Mouse (Mus musculus) CH12.LX (cell line): ENCODE measurements around the gene Ankrd35. TPM values are rescaled to one million over a fixed set of nuclear protein-coding genes. Genes with fewer than 3 reads are reported as not detected.

Experiments used
- DNase-seq: peaks from one replicate; pipeline ENCODE4 v3.0.0-alpha.2; 2013; ENCODE audit errors: extremely low read depth
- H3K27ac ChIP-seq: 2 replicates; pipeline ENCODE4 v1.5.1; 2012; ENCODE audit warnings: low read depth, mild to moderate bottlenecking, control low read depth, moderate library complexity; ENCODE audit not compliant: insufficient read depth
- H3K27me3 ChIP-seq: replicated peaks from 2 replicates; pipeline ENCODE3; 2012; ENCODE audit warnings: inconsistent platforms
- H3K36me3 ChIP-seq, 2 experiments: replicated peaks in 1 of 2; 2 replicates each; pipeline versions ENCODE3 to v1.6.1; 2012; ENCODE audit warnings: inconsistent platforms in 1 of 2, low read length in 1 of 2, mild to moderate bottlenecking in 1 of 2, mixed read lengths in 1 of 2, moderate library complexity in 1 of 2; ENCODE audit not compliant: control insufficient read depth in 1 of 2, insufficient read depth in 1 of 2
- H3K4me1 ChIP-seq, 2 experiments: 2 replicates each; pipeline ENCODE4 v1.6.1; 2012; ENCODE audit warnings: inconsistent platforms in 1 of 2, moderate library complexity in 1 of 2; ENCODE audit not compliant: insufficient read depth in 2 of 2, control insufficient read depth in 1 of 2
- H3K4me2 ChIP-seq: 2 replicates; pipeline ENCODE4 v1.6.1; 2012; ENCODE audit warnings: low read depth, mild to moderate bottlenecking, control low read depth; ENCODE audit not compliant: poor library complexity, insufficient read depth, severe bottlenecking
- H3K4me3 ChIP-seq, 3 experiments: fragments of 150-350 bp in 1 of 3; sonication (generic) in 1 of 3; replicated peaks in 1 of 3; 2 replicates each; pipeline versions ENCODE3 to v1.5.1; 2011 to 2012; ENCODE audit warnings: low read depth in 2 of 3, low read length in 2 of 3, mild to moderate bottlenecking in 2 of 3, moderate library complexity in 2 of 3, control low read depth in 1 of 3, improper control_type of control experiment in 1 of 3, inconsistent platforms in 1 of 3, mixed read lengths in 1 of 3; ENCODE audit not compliant: poor library complexity in 1 of 3
- H3K79me2 ChIP-seq: replicated peaks from 2 replicates; pipeline ENCODE4 v1.6.1; 2012; ENCODE audit warnings: mild to moderate bottlenecking, moderate library complexity; ENCODE audit not compliant: control insufficient read depth, poor library complexity, insufficient read depth, severe bottlenecking; ENCODE audit errors: extremely low read depth
- H3K9ac ChIP-seq: 2 replicates; pipeline ENCODE4 v1.6.1; 2012; ENCODE audit warnings: low read depth, mild to moderate bottlenecking, control low read depth, moderate library complexity; ENCODE audit not compliant: insufficient read depth
- H3K9me3 ChIP-seq: replicated peaks from 2 replicates; pipeline ENCODE3; 2012; ENCODE audit warnings: low read length, inconsistent platforms, mixed read lengths
- CHD1 ChIP-seq: IDR thresholded peaks from 2 replicates; pipeline ENCODE4 v1.6.1; 2012; ENCODE audit warnings: low read depth, low read length, improper control_type of control experiment, inconsistent platforms
- CHD2 ChIP-seq: IDR thresholded peaks from 2 replicates; pipeline ENCODE4 v1.6.1; 2011; ENCODE audit warnings: low read length, improper control_type of control experiment
- E2F4 ChIP-seq: IDR thresholded peaks from 2 replicates; pipeline ENCODE4 v1.6.1; 2011; ENCODE audit warnings: low read depth, low read length, improper control_type of control experiment; ENCODE audit not compliant: insufficient replicate concordance
- ELF1 ChIP-seq: IDR thresholded peaks from 2 replicates; pipeline ENCODE4 v1.6.1; 2014; ENCODE audit warnings: low read depth, mild to moderate bottlenecking, inconsistent platforms, low read length, improper control_type of control experiment
- EP300 ChIP-seq: IDR thresholded peaks from 2 replicates; pipeline ENCODE4 v1.6.1; 2011; ENCODE audit warnings: low read length, improper control_type of control experiment
- ETS1 ChIP-seq: conservative IDR thresholded peaks from 2 replicates; pipeline ENCODE4 v1.6.1; 2012; ENCODE audit warnings: low read depth, mild to moderate bottlenecking, inconsistent platforms, low read length, improper control_type of control experiment, moderate library complexity
- GABPA ChIP-seq: IDR thresholded peaks from 2 replicates; pipeline ENCODE4 v1.6.1; 2012; ENCODE audit warnings: low read depth, low read length, improper control_type of control experiment, inconsistent platforms; ENCODE audit not compliant: insufficient replicate concordance
- HCFC1 ChIP-seq: IDR thresholded peaks from 2 replicates; pipeline ENCODE4 v1.6.1; 2012; ENCODE audit warnings: low read depth, mild to moderate bottlenecking, inconsistent platforms, low read length, improper control_type of control experiment
- IRF4 ChIP-seq: IDR thresholded peaks from 2 replicates; pipeline ENCODE4 v1.6.1; 2014; ENCODE audit warnings: low read depth, mild to moderate bottlenecking, inconsistent platforms, low read length, improper control_type of control experiment
- JUN ChIP-seq: IDR thresholded peaks from 2 replicates; pipeline ENCODE4 v1.6.1; 2011; ENCODE audit warnings: low read depth, mild to moderate bottlenecking, low read length, improper control_type of control experiment, moderate library complexity; ENCODE audit not compliant: insufficient read depth
- MAFK ChIP-seq: IDR thresholded peaks from 2 replicates; pipeline ENCODE4 v1.6.1; 2011; ENCODE audit warnings: low read length, improper control_type of control experiment; ENCODE audit not compliant: insufficient replicate concordance
- MAZ ChIP-seq: IDR thresholded peaks from 2 replicates; pipeline ENCODE4 v1.6.1; 2012; ENCODE audit warnings: low read depth, mild to moderate bottlenecking, inconsistent platforms, low read length, improper control_type of control experiment, moderate library complexity
- MEF2A ChIP-seq: IDR thresholded peaks from 2 replicates; pipeline ENCODE4 v1.6.1; 2014; ENCODE audit warnings: low read depth, mild to moderate bottlenecking, inconsistent platforms, low read length, improper control_type of control experiment, borderline replicate concordance
- MXI1 ChIP-seq: IDR thresholded peaks from 2 replicates; pipeline ENCODE4 v1.6.1; 2011; ENCODE audit warnings: mild to moderate bottlenecking, low read depth, low read length, improper control_type of control experiment
- NELFE ChIP-seq: IDR thresholded peaks from 2 replicates; pipeline ENCODE4 v1.6.1; 2011; ENCODE audit warnings: low read depth, low read length, improper control_type of control experiment
- NRF1 ChIP-seq: IDR thresholded peaks from 2 replicates; pipeline ENCODE4 v1.6.1; 2014; ENCODE audit warnings: low read depth, mild to moderate bottlenecking, inconsistent platforms, low read length, improper control_type of control experiment, moderate library complexity
- PAX5 ChIP-seq: IDR thresholded peaks from 2 replicates; pipeline ENCODE4 v1.6.1; 2012; ENCODE audit warnings: low read length, inconsistent platforms, mixed read lengths
- POLR2A ChIP-seq: IDR thresholded peaks from 2 replicates; pipeline ENCODE4 v1.6.1; 2011; ENCODE audit warnings: low read depth, mild to moderate bottlenecking, improper control_type of control experiment, low read length
- POLR2AphosphoS2 ChIP-seq: IDR thresholded peaks from 2 replicates; pipeline ENCODE4 v1.6.1; 2011; ENCODE audit warnings: low read depth, low read length, improper control_type of control experiment
- RAD21 ChIP-seq: IDR thresholded peaks from 2 replicates; pipeline ENCODE4 v1.6.1; 2011; ENCODE audit warnings: low read depth, mild to moderate bottlenecking, low read length, improper control_type of control experiment, moderate library complexity
- RCOR1 ChIP-seq: conservative IDR thresholded peaks from 2 replicates; pipeline ENCODE4 v1.6.1; 2012; ENCODE audit warnings: low read depth, mild to moderate bottlenecking, inconsistent platforms, low read length, improper control_type of control experiment
- SIN3A ChIP-seq: IDR thresholded peaks from 2 replicates; pipeline ENCODE4 v1.6.1; 2012; ENCODE audit warnings: low read length, improper control_type of control experiment, inconsistent platforms
- TBP ChIP-seq: conservative IDR thresholded peaks from 2 replicates; pipeline ENCODE4 v1.6.1; 2011; ENCODE audit warnings: low read depth, low read length, improper control_type of control experiment
- TCF12 ChIP-seq: IDR thresholded peaks from 2 replicates; pipeline ENCODE4 v1.6.1; 2014; ENCODE audit warnings: low read depth, mild to moderate bottlenecking, inconsistent platforms, low read length, improper control_type of control experiment
- UBTF ChIP-seq: IDR thresholded peaks from 2 replicates; pipeline ENCODE4 v1.6.1; 2012; ENCODE audit warnings: low read depth, mild to moderate bottlenecking, inconsistent platforms, low read length, improper control_type of control experiment, moderate library complexity
- USF1 ChIP-seq: IDR thresholded peaks from 2 replicates; pipeline ENCODE4 v1.6.1; 2014; ENCODE audit warnings: low read depth, mild to moderate bottlenecking, inconsistent platforms, low read length, improper control_type of control experiment
- USF2 ChIP-seq: conservative IDR thresholded peaks from 2 replicates; pipeline ENCODE4 v1.6.1; 2011; ENCODE audit warnings: low read depth, low read length, improper control_type of control experiment
- ZC3H11A ChIP-seq: IDR thresholded peaks from 2 replicates; pipeline ENCODE4 v1.6.1; 2012; ENCODE audit warnings: low read depth, mild to moderate bottlenecking, inconsistent platforms, low read length, improper control_type of control experiment
- ZKSCAN1 ChIP-seq: IDR thresholded peaks from 2 replicates; pipeline ENCODE4 v1.6.1; 2012; ENCODE audit warnings: low read depth, inconsistent platforms, low read length, improper control_type of control experiment, borderline replicate concordance
- ZMIZ1 ChIP-seq: IDR thresholded peaks from 2 replicates; pipeline ENCODE4 v1.6.1; 2012; ENCODE audit warnings: low read depth, mild to moderate bottlenecking, inconsistent platforms, low read length, improper control_type of control experiment
- dilution Hi-C: fragments of 300-500 bp; cut with MboI; formaldehyde crosslinking; loops from 2 replicates; pipeline ENCODE4 v1.14.3; 2020; ENCODE audit warnings: low sequenced_read_pairs; ENCODE audit not compliant: extremely low pct_unique_long_range_greater_than_20kb, extremely low pct_ligation_motif_present
- in situ Hi-C: fragments of 300-500 bp; cut with MboI; formaldehyde crosslinking; loops from 3 replicates; pipeline ENCODE4 v1.14.3; 2019; ENCODE audit warnings: low sequenced_read_pairs, low pct_ligation_motif_present, low pct_unique_long_range_greater_than_20kb, mixed read lengths
- polyA plus RNA-seq: library from polyadenylated mRNA; unstranded; fragments of >175 nt; gene quantifications from 2 replicates; pipeline ENCODE4 v1.2.1, GENCODE M21; 2012; ENCODE audit warnings: low read depth; ENCODE audit not compliant: insufficient read length
- total RNA-seq, 2 experiments: library from RNA; depleted of rRNA; stranded (reverse); fragments of 300-350 nt in 1 of 2; fragments of >200 nt in 1 of 2; gene quantifications; 2 replicates each; pipeline ENCODE4 v1.2.3; 2012 to 2014

The Ankrd35 gene
- total and polyA plus RNA-seq, 3 experiments, result 0.78 to 11.2 (median 1.9) TPM

GRCm38 (mm10) chr3:96680269-96680956 lies 10.5 kb downstream of the Ankrd35 start:
- dilution Hi-C loops (no loop called here), in situ Hi-C loops (no loop called here)
- no peak overlapping the region for H3K4me3 ChIP-seq
- H3K79me2 ChIP-seq, result no peaks in the 10 kb centered on the region
- H3K4me1 ChIP-seq, result peaks cover 45 to 84% of the 10 kb centered on the region in 2 experiments
- peak; percentile 57 for DNase-seq
- H3K9ac ChIP-seq, result no peak overlapping the region
- H3K36me3 ChIP-seq, result peaks cover 3 to 5% of the 10 kb centered on the region in 2 experiments
- H3K27ac ChIP-seq, result no peak overlapping the region
- TF ChIP-seq MAZ (no peak), NELFE (no peak), PAX5 (no peak), ETS1 (0 out of 2 replicates have a peak, but pooled peaks have one; percentile 23), IRF4 (no peak), CHD2 (no peak), RCOR1 (no peak), E2F4 (no peak), UBTF (no peak), SIN3A (no peak), NRF1 (no peak), ZC3H11A (no peak), MEF2A (peak; percentile 40; the same call in 1 of the 2 replicates), TCF12 (peak; percentile 39; the same call in 1 of the 2 replicates), USF2 (no peak), RAD21 (no peak), HCFC1 (no peak), MXI1 (no peak), ELF1 (no peak)
- H3K4me2 ChIP-seq, result no peak overlapping the region
- H3K9me3 ChIP-seq, result no peaks in the 10 kb centered on the region
- H3K27me3 ChIP-seq, result no peaks in the 10 kb centered on the region

- Histone ChIP-seq H3K4me1 (peaks cover 43 to 73% of the 10 kb centered on the region in 2 experiments), H3K4me3 (no peak overlapping the region), H3K9ac (peak overlapping the region; percentile 39), H3K36me3 (peaks cover 3 to 5% of the 10 kb centered on the region in 2 experiments), H3K27me3 (no peaks in the 10 kb centered on the region), H3K4me2 (peak overlapping the region; percentile 76), H3K9me3 (no peaks in the 10 kb centered on the region), H3K79me2 (no peaks in the 10 kb centered on the region), H3K27ac (peak overlapping the region; percentile 91)
- in situ Hi-C loops, result no loop called here
- DNase-seq, result peak; percentile 55
- dilution Hi-C loops, result no loop called here
- TF ChIP-seq UBTF, result no peak
- TF ChIP-seq TBP, result no peak
- peak; percentile 58; the same call in 1 of the 2 replicates for TF ChIP-seq SIN3A
- no peak for TF ChIP-seq ZC3H11A
- TF ChIP-seq ETS1, result peak; percentile 45; the same call in 1 of the 2 replicates
- no peak for TF ChIP-seq POLR2AphosphoS2
- no peak for TF ChIP-seq PAX5
- TF ChIP-seq IRF4, result peak; percentile 78
- no peak for TF ChIP-seq JUN
- 0 out of 2 replicates have a peak, but pooled peaks have one; percentile 38 for TF ChIP-seq ZMIZ1
- no peak for TF ChIP-seq CHD1
- no peak for TF ChIP-seq USF2
- no peak for TF ChIP-seq ZKSCAN1
- 0 out of 2 replicates have a peak, but pooled peaks have one; percentile 32 for TF ChIP-seq MAFK
- TF ChIP-seq CHD2, result peak; percentile 74
- TF ChIP-seq RCOR1, result no peak; the same call in 1 of the 2 replicates
- 0 out of 2 replicates have a peak, but pooled peaks have one; percentile 18 for TF ChIP-seq HCFC1
- no peak for TF ChIP-seq GABPA
- TF ChIP-seq EP300, result peak; percentile 81
- TF ChIP-seq POLR2A, result no peak
- TF ChIP-seq TCF12, result peak; percentile 90
- no peak for TF ChIP-seq USF1
These were observed 13.6 kb downstream of the Ankrd35 start for GRCm38 (mm10) chr3:96683496-96683895.
